Mouse (Mus musculus): ENCODE results near the gene Pik3c2a. TPM values are rescaled to one million over a fixed set of nuclear protein-coding genes. Genes with fewer than 3 reads are reported as not detected.
A peak's percentile ranks its signal among the peaks of the same experiment; 100 is the strongest.

Gene Pik3c2a
- polyA plus RNA-seq (2016; fragmentation: Nextera tagmentation; extraction: Ambion mirVana): 8.9 and 9.4 TPM in 2 replicates

DNA sequence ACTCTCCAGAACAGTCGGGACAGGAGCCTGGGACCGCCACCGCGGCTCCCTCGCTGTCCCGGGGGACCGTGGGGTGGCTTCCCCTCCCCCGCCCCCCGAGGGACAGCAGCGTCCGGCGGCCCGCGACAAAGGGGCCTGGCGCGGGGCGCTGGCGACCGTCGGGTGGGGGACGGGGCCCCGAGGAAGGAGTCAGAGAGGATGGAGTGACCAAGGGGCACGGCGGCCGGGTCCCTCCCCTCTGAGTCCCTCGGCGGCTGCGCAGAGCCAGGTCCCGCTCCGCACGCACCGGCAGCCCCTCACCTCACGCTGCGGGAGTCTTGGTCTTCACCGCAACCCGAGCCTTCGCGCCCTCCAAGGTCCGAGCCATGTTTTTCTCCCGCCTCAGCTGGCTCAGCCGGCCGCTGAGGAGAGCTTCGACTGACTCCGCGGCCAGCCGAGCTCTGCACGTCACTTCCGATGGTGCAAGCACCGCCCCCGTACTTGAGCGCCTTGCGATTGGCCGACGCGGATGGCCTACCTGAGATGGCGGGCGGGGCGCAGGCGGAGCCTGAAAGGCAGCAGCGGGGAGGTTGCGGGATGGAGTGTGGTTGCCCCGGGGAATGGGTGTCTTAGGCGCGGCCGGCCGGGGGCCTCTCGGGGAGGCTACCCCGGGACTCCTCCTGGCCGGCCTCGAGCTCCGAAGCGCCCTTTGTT is at the start of gene Pik3c2a:
Gene Pik3c2a (minus strand): TSS at position 446 of the 693 bp plus-strand sequence.
- peak within 1 kb of the TSS; percentile 72 for H3K27ac ChIP-seq
- no peaks in the 10 kb centered on the region for H3K9me3 ChIP-seq (replicated peaks)
- H3K4me2 ChIP-seq: peak within 1 kb of the TSS; percentile 99
- H3K36me3 ChIP-seq: no peaks in the 10 kb centered on the region
- H3K27me3 ChIP-seq (replicated peaks): peaks cover 24% of the 10 kb centered on the region
- ATAC-seq: peak; percentile 99
- H3K4me3 ChIP-seq: peak within 1 kb of the TSS; percentile 85
- H3K4me1 ChIP-seq: peaks cover 26% of the 10 kb centered on the region
- H3K9ac ChIP-seq: peak within 1 kb of the TSS; percentile 85
- WGBS (ENCODE audit: insufficient replicate concordance): under 1% methylated on average over 56 of the region's 72 CpGs

DNA sequence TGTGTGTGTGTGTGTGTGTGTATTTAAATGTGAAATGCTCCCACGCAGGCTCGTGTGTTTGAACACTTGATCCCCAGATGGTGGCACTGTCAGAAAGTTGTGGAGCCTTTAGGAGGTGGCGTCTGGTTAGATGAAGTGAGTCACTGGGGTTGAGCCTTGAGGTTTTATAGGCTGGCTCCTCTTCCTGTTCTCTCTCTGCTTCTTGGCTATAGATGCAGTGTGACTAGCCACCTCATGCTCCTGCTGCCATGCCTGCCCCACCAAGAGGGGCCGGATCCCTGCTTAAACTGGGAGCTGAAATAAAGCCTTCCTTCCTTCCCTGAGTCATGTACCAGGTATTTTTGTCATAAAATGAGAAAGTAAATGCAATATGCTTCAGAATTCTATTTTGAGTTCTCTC is 47.9 kb upstream of the Pik3c2a start:
- Histone ChIP-seq H3K27me3 (replicated peaks) (peaks cover 5% of the 10 kb centered on the region; the same call in 1 of the 2 replicates), H3K4me1 (peaks cover 14% of the 10 kb centered on the region; the same call in 1 of the 2 replicates), H3K4me3 (no peak overlapping the region), H3K9me3 (replicated peaks) (0 out of 2 replicates have a peak, but pooled peaks cover 3% of the 10 kb centered on the region), H3K27ac (no peak overlapping the region), H3K9ac (no peak overlapping the region), H3K36me3 (no peaks in the 10 kb centered on the region), H3K4me2 (no peak overlapping the region)
- WGBS (ENCODE audit: insufficient replicate concordance): 50% methylated on average over 4 of the region's 4 CpGs
- no peak for ATAC-seq

DNA sequence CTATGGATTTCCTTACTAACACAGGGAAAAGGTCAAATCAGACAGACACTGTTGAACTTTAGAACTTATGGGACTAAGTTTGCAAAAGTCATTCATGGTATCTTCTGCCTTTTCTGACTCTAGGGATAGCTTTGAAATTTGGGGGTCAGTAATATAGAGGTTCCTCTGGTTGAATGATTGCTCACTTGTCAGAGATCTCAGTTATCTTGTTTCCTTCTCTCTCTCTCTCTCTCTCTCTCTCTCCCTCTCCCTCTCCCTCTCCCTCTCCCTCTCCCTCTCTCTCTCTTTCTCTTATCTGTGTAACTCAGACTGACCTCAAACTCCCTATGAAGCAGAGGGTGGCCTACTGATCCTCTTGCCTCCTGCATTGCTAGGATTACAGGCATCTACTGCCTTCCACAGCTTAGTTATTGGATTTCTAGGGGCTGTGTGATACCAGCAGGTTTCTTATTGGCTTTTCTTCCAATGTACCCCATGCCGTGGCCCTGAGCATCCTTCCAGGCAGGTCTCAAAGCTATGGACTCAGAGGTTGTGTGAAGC is 41.9 kb upstream of the Pik3c2a start:
- no peak for ATAC-seq

DNA sequence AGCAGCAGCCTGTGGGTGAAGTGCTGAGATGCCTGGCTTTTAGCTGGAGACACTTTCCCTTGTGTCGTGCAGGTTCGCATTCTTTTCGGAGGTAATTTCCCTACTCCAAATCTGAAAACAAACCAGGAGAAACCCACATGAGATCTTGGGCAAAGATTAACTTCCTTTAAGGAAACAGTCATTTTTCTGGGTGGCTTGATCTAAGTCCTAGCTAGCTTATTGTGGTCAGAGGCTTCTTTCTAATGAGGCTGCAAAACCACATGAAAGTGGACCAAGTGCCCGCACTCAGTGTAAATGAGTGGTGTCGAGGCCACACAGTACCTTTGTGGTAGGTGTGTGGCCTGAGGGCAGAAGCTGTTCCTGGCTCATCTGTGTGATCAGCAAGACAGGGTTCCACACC is 41.0 kb upstream of the Pik3c2a start:
- H3K4me2 ChIP-seq: no peak overlapping the region
- peaks cover 30% of the 10 kb centered on the region for H3K27me3 ChIP-seq (replicated peaks)
- WGBS (ENCODE audit: insufficient replicate concordance): 14% methylated on average over 5 of the region's 5 CpGs
- no peaks in the 10 kb centered on the region for H3K9me3 ChIP-seq (replicated peaks)
- H3K36me3 ChIP-seq: no peaks in the 10 kb centered on the region
- peaks cover 9% of the 10 kb centered on the region; the same call in 1 of the 2 replicates for H3K4me1 ChIP-seq
- no peak overlapping the region for H3K27ac ChIP-seq
- no peak for ATAC-seq
- no peak overlapping the region for H3K9ac ChIP-seq
- H3K4me3 ChIP-seq: no peak overlapping the region

More for the DNA sequence above, 41.9 kb upstream of the Pik3c2a start:
- H3K27me3 ChIP-seq (replicated peaks): peaks cover 26% of the 10 kb centered on the region
- 32% methylated on average over 1 of the region's 1 CpGs for WGBS (ENCODE audit: insufficient replicate concordance)
- H3K4me3 ChIP-seq: no peak overlapping the region
- H3K4me1 ChIP-seq: peaks cover 9% of the 10 kb centered on the region; the same call in 1 of the 2 replicates
- H3K4me2 ChIP-seq: no peak overlapping the region
- no peaks in the 10 kb centered on the region for H3K36me3 ChIP-seq
- no peaks in the 10 kb centered on the region for H3K9me3 ChIP-seq (replicated peaks)
- no peak overlapping the region for H3K27ac ChIP-seq
- no peak overlapping the region for H3K9ac ChIP-seq

DNA sequence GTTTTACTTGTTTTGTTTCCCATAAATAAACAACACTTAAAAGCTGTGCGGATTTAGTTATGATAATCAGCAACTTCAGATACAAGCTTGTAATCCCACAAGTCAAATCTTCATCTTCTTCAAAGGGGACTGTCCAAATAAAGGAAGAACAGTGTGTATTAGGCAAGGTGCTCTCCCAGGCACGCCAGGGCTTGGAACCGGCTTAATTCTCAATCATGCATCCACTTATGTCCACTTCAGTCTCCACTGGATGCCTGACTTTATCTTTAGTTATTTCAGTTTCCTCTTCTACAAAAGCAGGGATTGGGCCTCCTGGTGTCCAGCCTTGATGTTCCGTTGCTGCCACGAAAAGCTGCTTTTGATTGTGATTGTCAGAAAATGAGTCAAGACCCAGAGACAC is 40.5 kb upstream of the Pik3c2a start:
- no peaks in the 10 kb centered on the region for H3K36me3 ChIP-seq
- no peak for ATAC-seq
- peaks cover 9% of the 10 kb centered on the region; the same call in 1 of the 2 replicates for H3K4me1 ChIP-seq
- H3K9ac ChIP-seq: no peak overlapping the region
- no peak overlapping the region for H3K4me2 ChIP-seq
- no peak overlapping the region for H3K4me3 ChIP-seq
- H3K27me3 ChIP-seq (replicated peaks): peaks cover 30% of the 10 kb centered on the region
- H3K27ac ChIP-seq: no peak overlapping the region
- 47% methylated on average over 5 of the region's 5 CpGs for WGBS (ENCODE audit: insufficient replicate concordance)
- no peaks in the 10 kb centered on the region for H3K9me3 ChIP-seq (replicated peaks)

DNA sequence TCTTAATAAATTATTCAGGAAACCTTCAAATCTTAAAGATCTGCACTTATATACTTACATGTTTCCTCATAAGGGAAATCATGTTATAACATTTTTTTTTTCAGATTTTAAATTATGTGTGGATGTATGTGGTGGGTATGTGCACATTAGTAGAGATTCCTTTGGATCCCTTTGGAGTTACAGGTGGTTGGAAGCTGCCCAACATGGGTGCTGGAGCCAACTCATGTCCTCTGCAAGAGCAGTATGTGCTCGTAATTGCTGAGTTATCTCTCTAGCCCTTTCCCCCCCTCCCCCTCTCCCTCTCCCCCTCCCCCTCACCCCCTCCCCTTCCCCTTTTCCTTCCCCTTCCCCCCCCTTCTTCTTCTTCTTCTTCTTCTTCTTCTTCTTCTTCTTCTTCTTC is 39.9 kb upstream of the Pik3c2a start:
- ATAC-seq: no peak
- 11% methylated on average over 1 of the region's 1 CpGs for WGBS (ENCODE audit: insufficient replicate concordance)
- Histone ChIP-seq H3K9me3 (replicated peaks) (no peaks in the 10 kb centered on the region), H3K27ac (no peak overlapping the region), H3K4me1 (peaks cover 9% of the 10 kb centered on the region; the same call in 1 of the 2 replicates), H3K4me2 (no peak overlapping the region), H3K4me3 (no peak overlapping the region), H3K36me3 (no peaks in the 10 kb centered on the region), H3K27me3 (replicated peaks) (peaks cover 26% of the 10 kb centered on the region), H3K9ac (no peak overlapping the region)

DNA sequence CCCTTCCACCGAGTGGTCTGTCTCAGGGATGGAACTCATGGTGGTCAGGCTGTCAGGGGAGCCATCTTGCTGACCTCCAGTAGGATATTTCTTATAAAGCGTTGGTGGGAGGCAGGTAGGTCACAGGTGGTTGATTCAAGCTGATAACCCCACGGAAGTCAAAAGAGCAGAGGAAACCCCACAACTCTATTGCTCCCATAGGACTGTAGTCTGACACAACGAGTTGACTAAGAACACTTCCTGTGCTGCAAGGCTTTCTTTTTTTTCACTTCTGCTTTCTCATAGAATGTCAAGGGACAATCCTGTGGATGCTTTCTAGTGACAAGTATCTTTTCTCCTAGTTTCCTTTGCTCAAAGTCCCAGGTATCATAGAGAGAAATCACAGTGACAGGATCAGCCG is 33.0 kb upstream of the Pik3c2a start:
- Histone ChIP-seq H3K9me3 (replicated peaks) (no peaks in the 10 kb centered on the region), H3K27me3 (replicated peaks) (peaks cover 16% of the 10 kb centered on the region; the same call in 1 of the 2 replicates), H3K36me3 (no peaks in the 10 kb centered on the region), H3K4me3 (no peak overlapping the region), H3K27ac (no peak overlapping the region), H3K4me1 (no peaks in the 10 kb centered on the region), H3K4me2 (no peak overlapping the region), H3K9ac (no peak overlapping the region)
- no peak for ATAC-seq
- WGBS (ENCODE audit: insufficient replicate concordance): 38% methylated on average over 5 of the region's 5 CpGs

DNA sequence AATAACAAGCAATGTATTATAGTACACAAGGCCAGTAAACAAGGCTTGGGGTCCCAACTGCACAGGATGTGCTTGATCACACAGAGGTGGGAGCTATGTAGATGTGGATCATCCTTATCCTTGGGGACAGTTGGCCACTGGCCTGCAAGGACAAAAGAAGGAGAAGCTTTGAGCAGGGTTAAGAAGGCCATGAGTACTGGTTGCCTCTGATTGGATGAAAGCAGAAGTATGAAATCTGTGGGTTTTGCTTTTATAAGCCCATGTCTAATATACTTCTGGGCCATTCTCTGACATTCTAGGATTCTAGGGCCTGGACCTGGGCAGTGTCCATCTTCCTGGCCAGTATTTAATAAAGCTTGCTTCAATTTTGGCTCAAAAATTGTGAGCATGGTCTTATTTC is 32.6 kb upstream of the Pik3c2a start:
- H3K36me3 ChIP-seq: no peaks in the 10 kb centered on the region
- no peaks in the 10 kb centered on the region for H3K4me1 ChIP-seq
- H3K9ac ChIP-seq: no peak overlapping the region
- H3K4me3 ChIP-seq: no peak overlapping the region
- H3K4me2 ChIP-seq: no peak overlapping the region
- no peak overlapping the region for H3K27ac ChIP-seq
- H3K9me3 ChIP-seq (replicated peaks): no peaks in the 10 kb centered on the region
- no peak for ATAC-seq
- 0 out of 2 replicates have a peak, but pooled peaks cover 14% of the 10 kb centered on the region for H3K27me3 ChIP-seq (replicated peaks)

DNA sequence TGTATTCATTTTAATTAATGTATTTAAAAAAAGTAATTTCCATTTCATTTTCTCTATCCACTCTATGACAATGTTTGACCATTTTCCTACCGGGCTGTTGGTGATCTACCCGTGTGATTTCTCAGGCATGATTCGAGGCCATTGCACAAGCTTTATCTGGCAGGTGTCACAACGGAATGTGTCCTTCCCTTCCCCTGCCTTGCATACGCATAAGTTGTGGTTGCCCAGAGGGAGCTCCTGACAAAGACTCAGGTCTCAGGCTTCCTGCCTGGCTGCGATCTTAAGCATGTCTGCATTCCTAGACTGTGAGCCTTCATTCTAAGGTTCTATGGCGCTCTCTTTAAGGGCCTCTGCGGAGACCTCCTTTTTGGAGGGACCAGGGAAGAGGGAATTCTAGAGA is 18.9 kb upstream of the Pik3c2a start:
- Histone ChIP-seq H3K4me2 (no peak overlapping the region), H3K36me3 (no peaks in the 10 kb centered on the region), H3K9ac (no peak overlapping the region), H3K4me1 (no peaks in the 10 kb centered on the region), H3K27ac (no peak overlapping the region), H3K9me3 (replicated peaks) (no peaks in the 10 kb centered on the region), H3K27me3 (replicated peaks) (no peaks in the 10 kb centered on the region), H3K4me3 (no peak overlapping the region)
- 21% methylated on average over 8 of the region's 8 CpGs for WGBS (ENCODE audit: insufficient replicate concordance)
- ATAC-seq: no peak

DNA sequence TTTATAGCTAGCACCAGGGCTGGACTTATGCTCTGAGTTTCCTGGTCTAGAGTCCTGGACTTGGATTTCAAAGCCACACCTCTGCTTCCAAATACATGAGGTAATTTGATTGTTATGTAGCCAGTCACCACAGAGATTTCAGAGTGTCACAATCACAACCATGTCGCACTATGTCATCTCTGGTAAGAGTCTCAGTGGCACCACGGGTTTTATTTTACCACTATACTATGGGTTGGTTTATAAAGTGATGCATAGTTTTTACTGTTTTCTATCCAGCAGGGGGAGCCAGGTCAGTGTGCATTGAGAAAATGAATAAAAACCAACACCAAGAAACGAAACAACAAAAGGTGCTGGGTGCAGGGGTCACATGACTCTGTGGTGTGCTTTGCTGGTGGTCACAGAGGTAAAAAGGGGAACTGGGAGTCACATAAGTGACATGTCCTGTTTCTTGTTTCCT is 15.8 kb upstream of the Pik3c2a start:
- 19% methylated on average over 3 of the region's 3 CpGs for WGBS (ENCODE audit: insufficient replicate concordance)
- H3K4me2 ChIP-seq: no peak overlapping the region
- ATAC-seq: 0 out of 2 replicates have a peak, but pooled peaks have one; percentile 24
- no peak overlapping the region for H3K27ac ChIP-seq
- H3K27me3 ChIP-seq (replicated peaks): no peaks in the 10 kb centered on the region; the same call in 1 of the 2 replicates
- H3K9ac ChIP-seq: no peak overlapping the region
- H3K4me1 ChIP-seq: no peaks in the 10 kb centered on the region
- no peaks in the 10 kb centered on the region for H3K36me3 ChIP-seq
- H3K4me3 ChIP-seq: no peak overlapping the region
- no peaks in the 10 kb centered on the region for H3K9me3 ChIP-seq (replicated peaks)

DNA sequence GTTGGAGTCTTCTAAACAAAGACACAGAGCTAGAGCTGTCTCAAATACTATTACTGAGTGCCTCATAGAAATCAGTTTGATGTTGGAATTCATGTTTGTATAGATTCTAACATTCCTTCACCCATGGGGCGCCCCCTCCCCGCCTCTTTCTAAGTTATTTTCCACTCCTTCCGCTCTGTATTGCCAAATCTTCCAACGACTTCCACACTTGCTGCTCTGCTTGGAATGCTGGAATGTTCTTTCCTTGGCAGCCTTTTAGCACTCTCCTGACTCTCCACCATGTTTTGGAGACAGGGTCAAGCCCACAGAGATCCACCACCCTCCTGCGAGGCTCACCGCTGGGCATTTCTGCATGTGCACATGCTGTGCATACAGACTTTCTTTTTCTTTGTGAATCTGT is 14.1 kb upstream of the Pik3c2a start:
- H3K27me3 ChIP-seq (replicated peaks): no peaks in the 10 kb centered on the region; the same call in 1 of the 2 replicates
- 72% methylated on average over 6 of the region's 6 CpGs for WGBS (ENCODE audit: insufficient replicate concordance)
- no peaks in the 10 kb centered on the region for H3K4me1 ChIP-seq
- H3K36me3 ChIP-seq: no peaks in the 10 kb centered on the region
- H3K4me2 ChIP-seq: no peak overlapping the region
- H3K4me3 ChIP-seq: no peak overlapping the region
- H3K9ac ChIP-seq: no peak overlapping the region
- no peak for ATAC-seq
- H3K27ac ChIP-seq: no peak overlapping the region
- H3K9me3 ChIP-seq (replicated peaks): no peaks in the 10 kb centered on the region

DNA sequence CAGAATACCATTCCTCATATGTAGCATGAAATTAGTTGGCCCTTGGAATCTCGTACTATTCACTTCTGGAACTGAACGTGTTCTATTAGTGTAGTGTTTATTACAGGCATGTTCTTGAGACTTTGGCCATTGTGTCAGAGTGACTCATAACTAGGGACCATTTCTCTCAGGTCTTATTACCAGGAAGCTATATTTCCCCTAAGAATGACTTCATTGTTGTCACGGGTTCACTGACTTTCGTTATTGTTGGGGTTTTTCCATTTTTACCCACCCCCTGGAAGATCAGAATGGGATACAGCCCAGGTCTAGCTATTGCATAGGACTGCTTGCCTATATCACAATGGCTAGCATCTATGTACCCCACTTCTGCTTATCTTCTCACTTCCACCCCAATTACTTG is 13.7 kb upstream of the Pik3c2a start:
- no peak overlapping the region for H3K27ac ChIP-seq
- H3K4me1 ChIP-seq: no peaks in the 10 kb centered on the region
- H3K36me3 ChIP-seq: no peaks in the 10 kb centered on the region
- H3K4me3 ChIP-seq: no peak overlapping the region
- no peak for ATAC-seq
- WGBS (ENCODE audit: insufficient replicate concordance): 64% methylated on average over 4 of the region's 4 CpGs
- no peaks in the 10 kb centered on the region; the same call in 1 of the 2 replicates for H3K27me3 ChIP-seq (replicated peaks)
- no peak overlapping the region for H3K9ac ChIP-seq
- no peak overlapping the region for H3K4me2 ChIP-seq
- H3K9me3 ChIP-seq (replicated peaks): no peaks in the 10 kb centered on the region

All from liver, embryonic 12.5 days (tissue).